Mouse (Mus musculus) G1E-ER4 (cell line): ENCODE measurements around the gene Gm10974. TPM values are rescaled to one million over a fixed set of nuclear protein-coding genes. Genes with fewer than 3 reads are reported as not detected.

ENCODE experiments used
- GATA1 ChIP-seq: IDR thresholded peaks from one replicate; pipeline ENCODE4 v1.8.0; 2012; ENCODE audit warnings: low read length, inconsistent platforms
- polyA plus RNA-seq: library from polyadenylated mRNA; stranded (reverse); fragments of >175 nt; gene quantifications from 2 replicates; pipeline ENCODE4 v1.2.3, GENCODE M21; 2012

Gm10974 gene
- polyA plus RNA-seq, 1 experiment: not detected

- TF ChIP-seq GATA1: no peak
Observed at GRCm38 (mm10) chr7:66348588-66348987, 17.1 kb upstream of the Gm10974 start.

DNA sequence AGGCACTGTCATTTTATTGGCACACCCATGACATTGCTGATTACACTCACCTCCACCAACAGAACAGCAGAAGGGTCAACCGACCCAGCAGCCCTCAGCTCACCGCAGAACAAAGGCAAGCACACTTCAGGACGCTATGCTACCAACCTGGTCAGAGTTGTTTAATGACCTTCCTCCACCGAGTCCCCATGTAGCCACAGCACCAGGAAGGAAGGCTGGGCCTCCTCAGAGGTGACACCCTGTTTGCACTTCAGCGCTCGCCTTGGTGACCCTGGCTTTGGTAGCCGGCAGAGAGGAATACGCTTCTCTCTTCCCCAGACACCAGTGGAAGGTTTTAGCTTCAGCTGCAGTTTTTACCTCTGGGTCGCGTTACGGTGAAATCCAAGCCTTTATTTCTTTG lies 16.0 kb upstream of the Gm10974 start:
- TF ChIP-seq GATA1: no peak

- no peak for TF ChIP-seq GATA1
Observed at GRCm38 (mm10) chr7:66351074-66351473, 14.6 kb upstream of the Gm10974 start.

- TF ChIP-seq GATA1: no peak
Observed at GRCm38 (mm10) chr7:66354911-66355310, 10.8 kb upstream of the Gm10974 start.

DNA sequence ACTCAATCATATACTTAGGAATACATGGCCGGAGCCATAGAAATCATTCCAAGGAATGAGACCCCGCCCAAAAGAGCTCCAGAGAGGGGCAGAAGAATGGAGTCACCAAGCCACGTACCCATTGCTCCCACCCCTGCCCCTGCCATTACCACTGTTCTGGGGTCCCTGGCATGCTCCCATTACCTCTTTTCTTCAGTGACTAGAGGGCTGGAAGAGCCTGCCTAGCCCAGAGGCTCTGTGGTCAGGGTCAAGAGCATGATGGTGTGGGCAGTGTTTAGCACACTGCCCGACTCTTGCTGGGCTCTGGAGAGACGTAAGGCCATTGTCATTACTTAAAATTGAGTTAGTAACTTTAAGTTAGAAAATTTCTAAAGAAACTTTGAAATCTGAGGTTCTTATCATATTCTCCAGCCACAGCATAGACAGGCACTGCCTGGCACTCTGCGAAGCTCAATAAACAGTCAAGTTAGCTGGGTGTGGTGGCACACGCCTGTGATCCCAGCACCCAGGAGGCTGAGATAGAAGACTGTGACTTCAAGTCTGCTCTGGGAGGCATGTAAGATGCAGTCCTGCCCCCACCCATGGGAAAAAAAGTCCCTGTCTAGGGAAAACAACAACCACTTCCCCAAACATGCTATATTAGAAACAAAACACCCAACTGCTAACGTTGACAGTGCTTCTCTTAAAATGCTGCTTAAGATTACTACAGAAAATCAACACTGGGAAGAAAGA lies 9.7 kb upstream of the Gm10974 start:
- no peak for TF ChIP-seq GATA1

- no peak for TF ChIP-seq GATA1
Observed at GRCm38 (mm10) chr7:66358461-66358860, 7.2 kb upstream of the Gm10974 start.

DNA sequence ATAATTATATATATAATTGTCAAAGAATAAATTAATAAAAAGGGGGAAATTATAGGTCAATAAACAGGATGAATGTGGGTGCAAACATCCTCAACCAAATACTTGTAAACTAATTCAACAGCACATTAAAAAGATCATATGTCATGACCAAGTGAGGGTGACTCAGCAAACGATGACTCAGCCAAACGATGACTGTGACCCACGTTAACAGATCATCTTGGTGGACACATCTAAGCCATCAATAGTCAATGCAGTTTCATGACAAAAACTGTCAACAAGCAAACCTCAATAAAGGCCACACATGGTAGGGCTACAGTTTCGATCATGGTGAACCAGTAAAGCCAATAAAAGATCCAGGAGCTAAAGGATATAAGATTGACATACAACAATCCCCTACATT lies 6.7 kb upstream of the Gm10974 start:
- no peak for TF ChIP-seq GATA1

DNA sequence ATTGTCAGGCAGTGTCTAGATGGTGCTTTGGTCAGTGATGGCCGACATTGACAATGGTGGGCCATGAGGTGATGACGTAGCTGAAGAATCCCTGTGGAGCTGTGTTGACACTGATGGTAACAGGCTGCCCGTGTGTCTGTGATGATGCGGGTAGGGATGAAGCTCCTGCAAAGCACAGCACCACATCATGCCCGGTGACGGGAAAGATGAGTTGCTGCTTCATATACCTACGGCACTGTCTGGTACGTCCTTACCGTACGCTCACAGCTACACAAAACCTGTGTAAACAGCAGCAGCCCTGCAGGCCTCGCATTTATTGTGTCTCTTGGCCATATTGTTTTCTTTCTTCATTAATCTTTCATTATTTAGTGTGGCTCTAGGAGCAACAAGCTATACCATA lies 1.2 kb upstream of the Gm10974 start:
- TF ChIP-seq GATA1: no peak

GRCm38 (mm10) chr7:66365411-66365810 lies 294 bp upstream of the Gm10974 start:
- TF ChIP-seq GATA1: no peak

GRCm38 (mm10) chr7:66369071-66369933 lies 3.6 kb downstream of the Gm10974 start:
- TF ChIP-seq GATA1: no peak

- TF ChIP-seq GATA1: no peak
Observed at GRCm38 (mm10) chr7:66369934-66370445, 4.3 kb downstream of the Gm10974 start.

DNA sequence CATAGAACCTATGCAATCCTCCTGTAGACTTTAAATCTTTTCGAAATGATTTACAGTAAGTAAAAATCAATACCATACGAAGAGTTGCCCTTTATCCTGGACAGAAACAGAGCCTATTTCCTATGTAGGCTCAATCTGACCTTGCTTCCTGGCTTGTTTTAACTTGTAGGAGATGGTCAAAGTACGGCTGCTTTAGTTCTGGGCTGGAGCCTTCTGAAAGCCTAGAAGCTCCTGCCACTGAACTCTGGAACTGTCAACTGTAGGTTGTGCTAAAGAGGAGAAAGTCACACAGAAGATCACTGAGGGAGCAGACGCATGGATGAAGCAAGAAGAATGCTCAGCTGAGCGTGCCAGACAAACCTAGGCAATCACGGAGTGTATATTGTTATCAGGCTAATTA lies 5.3 kb downstream of the Gm10974 start:
- no peak for TF ChIP-seq GATA1

GRCm38 (mm10) chr7:66373391-66373790 lies 7.7 kb downstream of the Gm10974 start:
- TF ChIP-seq GATA1: no peak

DNA sequence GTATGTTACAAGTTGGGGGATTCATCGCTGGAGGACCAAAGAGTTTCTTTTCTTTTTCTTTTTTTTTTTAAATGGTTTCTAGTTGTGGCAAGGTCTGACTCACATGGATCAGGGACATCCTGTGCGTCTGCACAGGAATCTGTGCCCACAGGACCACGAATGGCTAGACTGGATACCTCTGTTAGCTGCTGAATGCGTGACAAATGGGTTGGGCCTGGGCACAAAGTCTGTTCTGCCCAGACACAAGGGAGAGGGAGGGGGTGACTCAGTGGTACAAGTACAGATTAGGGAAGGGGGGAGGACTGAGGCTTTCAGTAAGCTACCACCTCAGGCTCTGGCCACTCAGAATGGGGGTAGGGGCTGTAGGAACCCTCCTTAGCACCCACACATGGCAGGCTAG lies 10.0 kb downstream of the Gm10974 start:
- TF ChIP-seq GATA1: no peak

DNA sequence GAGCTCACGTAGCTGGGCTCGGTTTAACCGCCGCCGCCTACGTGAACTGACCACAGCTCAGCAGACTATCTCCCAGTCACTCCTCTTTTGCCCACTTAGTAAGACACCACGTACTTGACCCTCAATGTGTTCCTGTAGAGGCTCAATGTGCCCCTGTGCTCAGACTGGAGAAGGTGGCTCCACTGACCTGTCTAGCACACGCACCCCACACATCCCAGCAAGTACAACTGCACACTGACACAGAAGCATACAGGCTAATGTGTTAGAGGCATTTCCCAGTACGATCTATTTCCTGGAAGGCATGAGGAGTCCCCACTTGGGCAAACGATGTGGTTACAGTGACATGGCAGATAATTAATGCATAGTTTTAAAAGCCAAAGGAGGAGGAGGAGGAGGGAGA lies 10.9 kb downstream of the Gm10974 start:
- TF ChIP-seq GATA1: no peak

GRCm38 (mm10) chr7:66384213-66384612 lies 18.5 kb downstream of the Gm10974 start:
- TF ChIP-seq GATA1: no peak
